Mouse (Mus musculus): ENCODE measurements around the gene Hyls1. TPM values are rescaled to one million over a fixed set of nuclear protein-coding genes. Genes with fewer than 3 reads are reported as not detected.

Gene Hyls1
- total RNA-seq, 2 experiments from 2014 or later: 28.7 to 30.6 TPM

GRCm38 (mm10) chr9:35513900-35514299 lies 56.3 kb downstream of the Hyls1 start:
- ATAC-seq (replicated peaks; ENCODE audit: low FRiP score, poor library complexity, severe bottlenecking): no peak

Other genes with a start within 250 kb of the Hyls1 start
- not detected in 2 replicates for gene Cdon, start 149.3 kb downstream of the Hyls1 start, total RNA-seq (2015; ENCODE audit: low replicate concordance)
- gene Cdon, start 149.3 kb downstream of the Hyls1 start, total RNA-seq (2017; ENCODE audit: low replicate concordance): 1.1 TPM in 1 of 2 replicates, not detected in the other
- gene Gm1113, start 52.1 kb downstream of the Hyls1 start, total RNA-seq (2015; ENCODE audit: low replicate concordance): not detected in 2 replicates
- gene Gm1113, start 52.1 kb downstream of the Hyls1 start, total RNA-seq (2017; ENCODE audit: low replicate concordance): not detected in 2 replicates
- under 0.01 TPM in 1 of 2 replicates, not detected in the other for gene Ddx25, start 11.9 kb downstream of the Hyls1 start, total RNA-seq (2015; ENCODE audit: low replicate concordance)
- 0.23 TPM in 1 of 2 replicates, not detected in the other for gene Ddx25, start 11.9 kb downstream of the Hyls1 start, total RNA-seq (2017; ENCODE audit: low replicate concordance)
- 7.9 and 10.1 TPM in 2 replicates for gene Pus3, start 11.8 kb downstream of the Hyls1 start, total RNA-seq (2015; ENCODE audit: low replicate concordance)
- gene Pus3, start 11.8 kb downstream of the Hyls1 start, total RNA-seq (2017; ENCODE audit: low replicate concordance): 4.1 and 8.5 TPM in 2 replicates
- not detected in 2 replicates for gene Pate2, start 114 bp downstream of the Hyls1 start, total RNA-seq (2015; ENCODE audit: low replicate concordance)
- gene Pate2, start 114 bp downstream of the Hyls1 start, total RNA-seq (2017; ENCODE audit: low replicate concordance): 0.53 and 3.1 TPM in 2 replicates
- gene Pate4, start 41.5 kb upstream of the Hyls1 start, total RNA-seq (2015; ENCODE audit: low replicate concordance): not detected in 2 replicates
- not detected in 2 replicates for gene Pate4, start 41.5 kb upstream of the Hyls1 start, total RNA-seq (2017; ENCODE audit: low replicate concordance)
- gene Pate3, start 77.8 kb upstream of the Hyls1 start, total RNA-seq (2015; ENCODE audit: low replicate concordance): not detected in 2 replicates
- gene Pate3, start 77.8 kb upstream of the Hyls1 start, total RNA-seq (2017; ENCODE audit: low replicate concordance): not detected in 2 replicates
- not detected in 2 replicates for gene Pate1, start 117.0 kb upstream of the Hyls1 start, total RNA-seq (2015; ENCODE audit: low replicate concordance)
- gene Pate1, start 117.0 kb upstream of the Hyls1 start, total RNA-seq (2017; ENCODE audit: low replicate concordance): not detected in 2 replicates
- gene Gm17677, start 170.7 kb upstream of the Hyls1 start, total RNA-seq (2015; ENCODE audit: low replicate concordance): not detected in 2 replicates
- gene Gm17677, start 170.7 kb upstream of the Hyls1 start, total RNA-seq (2017; ENCODE audit: low replicate concordance): not detected in 2 replicates
- not detected in 2 replicates for gene Gm17727, start 207.7 kb upstream of the Hyls1 start, total RNA-seq (2015; ENCODE audit: low replicate concordance)
- gene Gm17727, start 207.7 kb upstream of the Hyls1 start, total RNA-seq (2017; ENCODE audit: low replicate concordance): not detected in 2 replicates
- gene Gm27235, start 219.7 kb upstream of the Hyls1 start, total RNA-seq (2015; ENCODE audit: low replicate concordance): not detected in 2 replicates
- gene Gm27235, start 219.7 kb upstream of the Hyls1 start, total RNA-seq (2017; ENCODE audit: low replicate concordance): not detected in 2 replicates
- not detected in 2 replicates for gene D730048I06Rik, start 219.7 kb upstream of the Hyls1 start, total RNA-seq (2015; ENCODE audit: low replicate concordance)
- not detected in 2 replicates for gene D730048I06Rik, start 219.7 kb upstream of the Hyls1 start, total RNA-seq (2017; ENCODE audit: low replicate concordance)